Mouse (Mus musculus) olfactory bulb, adult 2 months (tissue): ENCODE data around the gene Meis2.

Experiments
- CTCF ChIP-seq: fragments of 200-500 bp; IDR thresholded peaks from 2 replicates; pipeline ENCODE4 v1.5.1; 2012; ENCODE audit warnings: low read depth, mild to moderate bottlenecking, low read length, moderate library complexity; ENCODE audit not compliant: insufficient read depth
- POLR2A ChIP-seq: fragments of 200-500 bp; IDR thresholded peaks from 2 replicates; pipeline ENCODE4 v1.6.1; 2012; ENCODE audit warnings: mild to moderate bottlenecking, low read depth, low read length, moderate library complexity; ENCODE audit not compliant: insufficient read depth

GRCm38 (mm10) chr2:115960615-115961014 lies 105.0 kb downstream of the Meis2 start:
- TF ChIP-seq POLR2A (no peak), CTCF (no peak)
